Mouse (Mus musculus): ENCODE data around the gene Prkci. TPM values are rescaled to one million over a fixed set of nuclear protein-coding genes. Genes with fewer than 3 reads are reported as not detected.
A peak's percentile ranks its signal among the peaks of the same experiment; 100 is the strongest.

Prkci gene
- polyA plus RNA-seq, 1 experiment, result 10.8 TPM

DNA sequence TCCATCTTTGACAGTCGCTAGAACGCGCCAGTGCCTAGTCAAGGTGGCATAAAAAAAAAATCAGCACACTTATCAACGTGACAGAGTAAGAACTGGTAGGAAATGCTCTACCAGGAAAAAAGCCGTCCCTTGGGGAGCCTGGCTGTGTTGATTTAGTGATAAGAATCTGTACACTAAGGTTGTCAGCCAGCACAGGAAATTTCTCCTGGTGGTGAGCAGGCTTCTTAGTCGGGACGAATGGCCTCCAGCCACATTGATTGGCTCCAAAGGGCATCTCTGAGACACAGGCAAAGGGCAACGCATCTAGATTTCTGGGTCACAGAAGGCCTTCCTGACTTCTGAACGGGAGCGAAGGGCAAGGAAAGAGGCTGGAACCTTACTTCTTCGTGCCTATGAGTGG lies 80.3 kb downstream of the Prkci start:
- TF ChIP-seq MAX (IDR thresholded peaks at IDR 0.05; ENCODE audit: low read depth), result no peak
- TF ChIP-seq CEBPB (IDR thresholded peaks at IDR 0.05; ENCODE audit: insufficient read depth, poor library complexity, severe bottlenecking), result no peak
- no peak for TF ChIP-seq POLR2A (IDR thresholded peaks at IDR 0.05; ENCODE audit: insufficient read length, low read depth)
- no peak for TF ChIP-seq E2F4 (IDR thresholded peaks at IDR 0.05; ENCODE audit: insufficient read depth)
- TF ChIP-seq MYOD1 (IDR thresholded peaks at IDR 0.05; ENCODE audit: control insufficient read depth in 1 of 3, insufficient read length in 2 of 3, low read depth in 2 of 3), result no peak
- no peaks in the 10 kb centered on the region for H3K79me2 ChIP-seq (ENCODE audit: control insufficient read depth, insufficient read depth)
- no peaks in the 10 kb centered on the region for H3K27me3 ChIP-seq (ENCODE audit: control insufficient read depth, insufficient read depth, insufficient read length)
- H3K4me3 ChIP-seq, result no peak overlapping the region
- no peak overlapping the region for H3K4me2 ChIP-seq (ENCODE audit: low read depth)
- no peaks in the 10 kb centered on the region for H3K36me3 ChIP-seq (ENCODE audit: control insufficient read depth, insufficient read depth)
- no peak overlapping the region for H3ac ChIP-seq (ENCODE audit: control insufficient read depth, insufficient read length)

DNA sequence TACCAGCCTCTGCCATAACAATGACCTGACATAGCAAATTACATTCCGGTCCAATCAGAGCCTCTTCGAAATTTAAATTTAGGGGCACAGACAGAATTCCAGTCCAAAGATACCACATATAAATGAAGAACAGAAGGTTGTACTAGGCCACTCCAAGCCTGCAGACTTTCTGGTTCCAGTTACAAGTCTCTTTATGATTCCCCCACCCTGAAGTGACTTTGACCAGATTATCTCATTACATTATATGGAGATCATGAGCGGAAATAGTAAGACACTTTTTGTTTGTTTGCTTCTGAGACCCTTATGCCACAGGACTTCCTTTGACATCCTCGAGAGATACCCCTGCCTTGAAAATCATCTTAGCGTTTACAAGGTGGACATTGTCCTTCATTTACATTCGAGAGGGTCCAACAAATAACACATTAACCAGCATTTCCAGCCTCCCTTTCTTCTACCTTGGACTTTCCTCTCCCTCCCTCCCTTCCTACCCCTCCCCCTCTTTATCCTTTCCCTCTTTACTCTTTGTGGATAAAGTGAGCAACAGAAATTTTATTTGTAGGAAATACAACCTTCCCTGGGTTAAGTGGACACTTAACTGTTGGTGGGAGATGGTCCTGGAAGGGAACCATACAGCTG lies 81.6 kb downstream of the Prkci start:
- no peaks in the 10 kb centered on the region for H3K27me3 ChIP-seq (ENCODE audit: control insufficient read depth, insufficient read depth, insufficient read length)
- H3ac ChIP-seq (ENCODE audit: control insufficient read depth, insufficient read length), result no peak overlapping the region
- H3K79me2 ChIP-seq (ENCODE audit: control insufficient read depth, insufficient read depth), result no peaks in the 10 kb centered on the region
- TF ChIP-seq MYOG (IDR thresholded peaks at IDR 0.05; ENCODE audit: control insufficient read depth in 1 of 3, insufficient read depth in 1 of 3, insufficient read length in 2 of 3, low read depth in 2 of 3) (no peak), REST (IDR thresholded peaks at IDR 0.05; ENCODE audit: insufficient read depth, insufficient read length) (no peak), CEBPB (IDR thresholded peaks at IDR 0.05; ENCODE audit: insufficient read depth, poor library complexity, severe bottlenecking) (no peak), SRF (IDR thresholded peaks at IDR 0.05; ENCODE audit: control insufficient read depth, insufficient read length, low read depth) (no peak), POLR2A (IDR thresholded peaks at IDR 0.05; ENCODE audit: insufficient read length, low read depth) (no peak), TCF12 (IDR thresholded peaks at IDR 0.05; ENCODE audit: insufficient read depth, poor library complexity, severe bottlenecking) (no peak), MAX (IDR thresholded peaks at IDR 0.05; ENCODE audit: low read depth) (no peak), E2F4 (IDR thresholded peaks at IDR 0.05; ENCODE audit: insufficient read depth) (no peak), USF1 (IDR thresholded peaks at IDR 0.05; ENCODE audit: low read depth) (no peak)
- H3K36me3 ChIP-seq (ENCODE audit: control insufficient read depth, insufficient read depth), result no peaks in the 10 kb centered on the region
- no peak overlapping the region for H3K4me2 ChIP-seq (ENCODE audit: low read depth)
- no peak overlapping the region for H3K4me3 ChIP-seq

DNA sequence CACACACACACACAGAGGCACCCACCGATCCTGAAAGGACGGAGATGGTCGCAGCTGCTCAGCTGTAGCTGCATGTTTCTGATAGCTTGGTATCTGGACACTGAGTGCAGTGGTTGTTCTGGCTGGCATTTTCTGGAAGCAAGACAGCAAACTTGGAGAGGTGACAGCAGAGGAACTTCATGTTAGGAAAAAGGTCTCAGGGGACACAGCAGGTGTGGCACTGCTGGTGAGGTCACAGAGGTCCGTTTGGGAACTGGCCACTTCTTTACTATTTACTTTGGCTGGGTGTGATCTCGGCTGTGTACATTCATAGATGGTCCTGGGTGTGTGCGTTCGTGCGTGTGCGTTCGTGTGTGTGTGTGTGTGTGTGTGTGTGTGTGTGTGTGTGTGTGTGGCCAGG lies 83.9 kb downstream of the Prkci start:
- Histone ChIP-seq H3ac (ENCODE audit: control insufficient read depth, insufficient read length) (no peak overlapping the region), H3K36me3 (ENCODE audit: control insufficient read depth, insufficient read depth) (no peaks in the 10 kb centered on the region), H3K79me2 (ENCODE audit: control insufficient read depth, insufficient read depth) (no peaks in the 10 kb centered on the region), H3K27me3 (ENCODE audit: control insufficient read depth, insufficient read depth, insufficient read length) (no peaks in the 10 kb centered on the region), H3K4me2 (ENCODE audit: low read depth) (no peak overlapping the region), H3K4me3 (no peak overlapping the region)
- TF ChIP-seq TCF12 (IDR thresholded peaks at IDR 0.05; ENCODE audit: insufficient read depth, poor library complexity, severe bottlenecking) (no peak), POLR2A (IDR thresholded peaks at IDR 0.05; ENCODE audit: insufficient read length, low read depth) (no peak), USF1 (IDR thresholded peaks at IDR 0.05; ENCODE audit: low read depth) (no peak), SRF (IDR thresholded peaks at IDR 0.05; ENCODE audit: control insufficient read depth, insufficient read length, low read depth) (no peak), CEBPB (IDR thresholded peaks at IDR 0.05; ENCODE audit: insufficient read depth, poor library complexity, severe bottlenecking) (no peak), MYOG (IDR thresholded peaks at IDR 0.05; ENCODE audit: control insufficient read depth in 1 of 3, insufficient read depth in 1 of 3, insufficient read length in 2 of 3, low read depth in 2 of 3) (peak in 1 of 3 experiments; percentile 38)

DNA sequence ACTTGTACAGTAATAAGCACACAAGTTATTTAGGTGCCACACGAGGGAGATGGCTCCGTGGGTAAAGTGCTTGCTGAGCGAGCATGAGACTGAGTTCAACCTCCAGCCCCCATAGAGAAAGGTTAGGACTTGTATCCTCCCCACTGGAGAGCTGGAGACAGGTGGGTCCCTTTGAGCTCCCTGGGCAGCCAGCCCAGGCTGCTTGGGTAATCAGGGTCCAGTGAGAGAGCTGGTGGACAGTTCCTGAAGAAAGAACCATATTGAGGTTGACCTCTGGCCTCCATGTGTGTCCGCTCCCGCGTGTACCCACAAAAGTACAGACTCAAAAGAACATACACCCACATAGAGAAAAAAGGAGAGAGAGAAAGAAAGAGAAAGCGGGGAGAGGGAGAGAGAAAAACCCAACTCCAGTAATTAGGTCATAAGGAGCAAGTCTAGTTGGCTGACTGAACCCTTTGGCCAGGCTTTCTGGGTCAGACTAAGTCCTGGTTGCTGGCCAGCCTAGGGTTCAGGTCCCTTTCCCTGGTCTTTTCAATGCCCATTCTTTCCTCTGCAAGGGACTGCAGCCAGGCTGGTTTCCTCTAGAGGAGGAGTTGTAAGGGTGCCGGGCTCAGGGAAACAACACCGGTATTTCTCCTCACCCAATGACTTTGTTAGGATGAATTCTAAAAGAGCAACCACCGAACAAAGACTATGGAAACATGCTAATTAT lies 85.4 kb downstream of the Prkci start:
- Histone ChIP-seq H3K4me3 (no peak overlapping the region), H3K36me3 (ENCODE audit: control insufficient read depth, insufficient read depth) (no peaks in the 10 kb centered on the region), H3K4me2 (ENCODE audit: low read depth) (no peak overlapping the region), H3ac (ENCODE audit: control insufficient read depth, insufficient read length) (no peak overlapping the region), H3K79me2 (ENCODE audit: control insufficient read depth, insufficient read depth) (no peaks in the 10 kb centered on the region), H3K27me3 (ENCODE audit: control insufficient read depth, insufficient read depth, insufficient read length) (no peaks in the 10 kb centered on the region)
- TF ChIP-seq POLR2A (IDR thresholded peaks at IDR 0.05; ENCODE audit: insufficient read length, low read depth) (no peak), CEBPB (IDR thresholded peaks at IDR 0.05; ENCODE audit: insufficient read depth, poor library complexity, severe bottlenecking) (no peak), TCF12 (IDR thresholded peaks at IDR 0.05; ENCODE audit: insufficient read depth, poor library complexity, severe bottlenecking) (no peak), TCF3 (IDR thresholded peaks at IDR 0.05; ENCODE audit: insufficient read length, low read depth) (no peak), MAX (IDR thresholded peaks at IDR 0.05; ENCODE audit: low read depth) (no peak), MYOD1 (IDR thresholded peaks at IDR 0.05; ENCODE audit: control insufficient read depth in 1 of 3, insufficient read length in 2 of 3, low read depth in 2 of 3) (peak in 1 of 3 experiments; percentile 13), REST (IDR thresholded peaks at IDR 0.05; ENCODE audit: insufficient read depth, insufficient read length) (no peak), USF1 (IDR thresholded peaks at IDR 0.05; ENCODE audit: low read depth) (no peak)

DNA sequence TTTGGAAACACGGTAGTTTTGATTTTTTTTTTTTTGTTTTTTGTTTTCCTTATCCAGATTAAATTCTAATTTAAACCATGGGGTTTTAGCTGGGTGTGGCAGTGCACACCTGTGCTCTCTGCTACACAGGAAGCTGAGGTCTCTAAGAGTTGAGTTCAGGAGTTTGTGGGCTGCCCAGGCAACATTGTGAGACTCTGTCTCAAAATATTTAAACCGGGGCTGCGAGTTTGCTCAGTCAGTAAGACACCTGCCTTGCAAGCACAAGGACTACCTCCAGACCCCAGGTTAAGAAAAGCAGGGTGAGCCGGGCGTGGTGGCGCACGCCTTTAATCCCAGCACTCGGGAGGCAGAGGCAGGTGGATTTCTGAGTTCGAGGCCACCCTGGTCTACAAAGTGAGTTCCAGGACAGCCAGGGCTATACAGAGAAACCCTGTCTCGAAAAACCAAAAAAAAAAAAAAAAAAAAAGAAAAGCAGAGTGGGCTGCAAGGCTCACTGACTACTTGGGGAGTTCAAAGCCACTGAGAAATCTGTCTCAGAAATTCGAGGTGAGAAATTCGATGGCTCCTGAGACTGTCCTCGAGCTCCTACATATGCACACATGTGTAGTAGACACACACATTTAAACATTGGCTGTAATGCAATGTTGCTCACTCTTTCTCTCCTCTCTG lies 87.4 kb downstream of the Prkci start:
- no peaks in the 10 kb centered on the region for H3K36me3 ChIP-seq (ENCODE audit: control insufficient read depth, insufficient read depth)
- H3K4me2 ChIP-seq (ENCODE audit: low read depth), result no peak overlapping the region
- H3K27me3 ChIP-seq (ENCODE audit: control insufficient read depth, insufficient read depth, insufficient read length), result no peaks in the 10 kb centered on the region
- TF ChIP-seq USF1 (IDR thresholded peaks at IDR 0.05; ENCODE audit: low read depth), result no peak
- TF ChIP-seq TCF12 (IDR thresholded peaks at IDR 0.05; ENCODE audit: insufficient read depth, poor library complexity, severe bottlenecking), result no peak
- no peak for TF ChIP-seq POLR2A (IDR thresholded peaks at IDR 0.05; ENCODE audit: insufficient read length, low read depth)
- no peak for TF ChIP-seq CEBPB (IDR thresholded peaks at IDR 0.05; ENCODE audit: insufficient read depth, poor library complexity, severe bottlenecking)
- TF ChIP-seq SRF (IDR thresholded peaks at IDR 0.05; ENCODE audit: control insufficient read depth, insufficient read length, low read depth), result no peak
- TF ChIP-seq MYOD1 (IDR thresholded peaks at IDR 0.05; ENCODE audit: control insufficient read depth in 1 of 3, insufficient read length in 2 of 3, low read depth in 2 of 3), result no peak
- TF ChIP-seq MYOG (IDR thresholded peaks at IDR 0.05; ENCODE audit: control insufficient read depth in 1 of 3, insufficient read depth in 1 of 3, insufficient read length in 2 of 3, low read depth in 2 of 3), result no peak
- no peak for TF ChIP-seq TCF3 (IDR thresholded peaks at IDR 0.05; ENCODE audit: insufficient read length, low read depth)
- no peaks in the 10 kb centered on the region for H3K79me2 ChIP-seq (ENCODE audit: control insufficient read depth, insufficient read depth)
- H3K4me3 ChIP-seq, result no peak overlapping the region
- no peak overlapping the region for H3ac ChIP-seq (ENCODE audit: control insufficient read depth, insufficient read length)
